Mouse (Mus musculus): ENCODE data around the gene Dner. TPM values are rescaled to one million over a fixed set of nuclear protein-coding genes. Genes with fewer than 3 reads are reported as not detected.

The Dner gene
- polyA plus RNA-seq, 1 experiment from 2014 or later = 3.4 TPM

DNA sequence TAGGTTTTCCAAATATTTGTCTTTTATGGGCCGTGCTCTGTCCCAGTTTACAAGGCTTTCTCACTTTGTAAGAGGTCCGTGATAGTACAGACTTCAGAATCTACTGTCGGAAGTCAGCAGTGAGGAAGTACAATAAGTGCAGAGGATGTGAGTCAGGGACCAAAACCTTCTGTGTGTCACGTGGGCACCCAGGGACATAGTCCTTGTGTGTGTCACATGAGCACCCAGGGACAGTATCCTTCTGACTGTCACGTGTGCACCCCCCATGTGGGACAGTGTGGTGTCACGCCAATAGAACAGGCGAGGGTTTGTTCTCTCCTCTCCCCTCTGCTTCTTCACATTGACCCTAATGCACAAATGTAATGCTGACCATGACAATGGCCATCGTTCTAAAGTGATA is 134.2 kb downstream of the Dner start:
- H3K4me1 ChIP-seq = no peaks in the 10 kb centered on the region
- H3K36me3 ChIP-seq = no peaks in the 10 kb centered on the region
- peaks cover 20% of the 10 kb centered on the region for H3K27me3 ChIP-seq
- no peaks in the 10 kb centered on the region for H3K9me3 ChIP-seq
- no peak overlapping the region for H3K9ac ChIP-seq
- no peak overlapping the region for H3K27ac ChIP-seq
- ATAC-seq (ENCODE audit: insufficient number of reproducible peaks, low FRiP score, low TSS enrichment, low read depth) = 0 out of 2 replicates have a peak, but pooled peaks have one; percentile 40
- H3K4me2 ChIP-seq = no peak overlapping the region
- WGBS = 67% methylated on average over 8 of the region's 8 CpGs
- H3K4me3 ChIP-seq = no peak overlapping the region

DNA sequence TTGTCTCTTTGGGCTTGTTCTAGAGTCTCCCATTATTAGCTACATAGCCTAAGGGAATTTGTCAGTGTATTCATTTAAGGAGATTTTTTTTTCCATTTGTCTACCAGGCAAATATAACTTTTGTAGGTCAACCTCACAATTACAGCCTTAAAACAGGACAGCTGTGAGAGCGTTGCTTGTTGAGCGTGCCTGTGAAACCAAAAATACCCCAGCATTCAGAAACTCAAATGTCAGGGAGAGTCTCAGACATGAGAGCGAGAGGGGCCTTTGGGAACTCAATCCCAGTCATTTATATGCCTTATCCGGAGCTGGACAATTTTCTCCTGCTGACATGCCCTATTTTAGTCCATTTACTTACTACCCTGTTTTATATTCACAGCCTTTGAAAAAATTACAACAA is 134.6 kb downstream of the Dner start:
- Histone ChIP-seq H3K36me3 (no peaks in the 10 kb centered on the region), H3K9ac (no peak overlapping the region), H3K27ac (no peak overlapping the region), H3K27me3 (peaks cover 20% of the 10 kb centered on the region), H3K4me2 (no peak overlapping the region), H3K9me3 (no peaks in the 10 kb centered on the region), H3K4me3 (no peak overlapping the region), H3K4me1 (no peaks in the 10 kb centered on the region)
- 69% methylated on average over 4 of the region's 4 CpGs for WGBS
- no peak for ATAC-seq (ENCODE audit: insufficient number of reproducible peaks, low FRiP score, low TSS enrichment, low read depth)

- WGBS = 78% methylated on average over 8 of the region's 8 CpGs
- H3K36me3 ChIP-seq = no peaks in the 10 kb centered on the region
- no peaks in the 10 kb centered on the region for H3K4me1 ChIP-seq
- no peak overlapping the region for H3K27ac ChIP-seq
- peaks cover 21% of the 10 kb centered on the region for H3K27me3 ChIP-seq
- H3K9ac ChIP-seq = no peak overlapping the region
- H3K4me3 ChIP-seq = no peak overlapping the region
- ATAC-seq (ENCODE audit: insufficient number of reproducible peaks, low FRiP score, low TSS enrichment, low read depth) = no peak
- H3K4me2 ChIP-seq = no peak overlapping the region
- H3K9me3 ChIP-seq = no peaks in the 10 kb centered on the region
These were observed 139.2 kb downstream of the Dner start for GRCm38 (mm10) chr1:84556546-84557511.

DNA sequence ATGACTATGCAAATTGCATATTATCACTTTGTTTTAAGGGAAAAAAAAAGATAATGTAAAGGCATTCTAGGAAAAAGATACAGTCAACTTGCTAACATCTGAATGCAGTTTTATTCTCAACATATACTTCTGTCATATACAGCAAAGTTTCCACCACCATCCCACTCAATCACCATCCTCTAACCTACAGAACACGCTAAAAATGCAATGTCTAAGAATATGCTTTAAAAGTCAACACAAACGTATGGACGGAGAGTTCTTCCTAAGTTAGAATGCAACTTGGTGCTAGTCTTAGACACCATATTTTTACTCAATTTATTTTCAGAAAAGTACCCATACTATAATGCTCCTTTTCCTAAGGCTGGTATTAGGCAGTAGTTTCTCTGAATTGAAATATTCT is 144.0 kb downstream of the Dner start:
- Histone ChIP-seq H3K4me3 (no peak overlapping the region), H3K27ac (no peak overlapping the region), H3K36me3 (no peaks in the 10 kb centered on the region), H3K4me1 (no peaks in the 10 kb centered on the region), H3K9me3 (no peaks in the 10 kb centered on the region), H3K4me2 (no peak overlapping the region), H3K9ac (no peak overlapping the region), H3K27me3 (peaks cover 6% of the 10 kb centered on the region; the same call in 1 of the 2 replicates)
- WGBS = 92% methylated on average over 3 of the region's 3 CpGs
- no peak for ATAC-seq (ENCODE audit: insufficient number of reproducible peaks, low FRiP score, low TSS enrichment, low read depth)

DNA sequence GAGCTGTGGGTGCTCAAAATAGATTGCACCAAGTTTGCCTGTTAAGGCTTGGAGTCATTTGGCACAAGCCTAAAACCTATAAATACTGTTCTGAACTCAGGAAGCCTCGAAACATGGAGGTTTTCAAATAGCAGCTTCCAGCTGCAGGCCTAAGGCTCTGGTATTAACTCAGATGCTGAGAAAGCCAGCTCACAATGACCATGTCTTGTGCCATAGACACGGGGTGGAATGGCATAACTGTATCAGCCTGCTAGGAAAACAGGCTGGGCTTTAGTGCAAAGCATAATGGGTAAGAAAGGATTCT is 146.0 kb downstream of the Dner start:
- no peaks in the 10 kb centered on the region for H3K9me3 ChIP-seq
- no peak overlapping the region for H3K9ac ChIP-seq
- no peak overlapping the region for H3K4me3 ChIP-seq
- H3K4me2 ChIP-seq = no peak overlapping the region
- peak overlapping the region; percentile 43 for H3K27ac ChIP-seq
- H3K4me1 ChIP-seq = no peaks in the 10 kb centered on the region
- WGBS = 12% methylated on average over 2 of the region's 2 CpGs
- no peaks in the 10 kb centered on the region for H3K36me3 ChIP-seq
- 0 out of 2 replicates have a peak, but pooled peaks cover 4% of the 10 kb centered on the region for H3K27me3 ChIP-seq
- peak; percentile 35 for ATAC-seq (ENCODE audit: insufficient number of reproducible peaks, low FRiP score, low TSS enrichment, low read depth)

GRCm38 (mm10) chr1:84549367-84550064 is 146.5 kb downstream of the Dner start:
- 4% methylated on average over 2 of the region's 2 CpGs for WGBS

GRCm38 (mm10) chr1:84536069-84536468 is 160.0 kb downstream of the Dner start:
- Histone ChIP-seq H3K9ac (no peak overlapping the region), H3K4me2 (no peak overlapping the region), H3K27ac (no peak overlapping the region), H3K4me3 (no peak overlapping the region), H3K4me1 (no peaks in the 10 kb centered on the region), H3K9me3 (no peaks in the 10 kb centered on the region), H3K36me3 (no peaks in the 10 kb centered on the region), H3K27me3 (peaks cover 9% of the 10 kb centered on the region; the same call in 1 of the 2 replicates)
- ATAC-seq (ENCODE audit: insufficient number of reproducible peaks, low FRiP score, low TSS enrichment, low read depth) = no peak
- 42% methylated on average over 4 of the region's 4 CpGs for WGBS

More at GRCm38 (mm10) chr1:84549367-84550064, 146.5 kb downstream of the Dner start:
- H3K9me3 ChIP-seq = no peaks in the 10 kb centered on the region
- H3K36me3 ChIP-seq = no peaks in the 10 kb centered on the region
- ATAC-seq (ENCODE audit: insufficient number of reproducible peaks, low FRiP score, low TSS enrichment, low read depth) = peak; percentile 79
- H3K4me2 ChIP-seq = no peak overlapping the region
- peak overlapping the region; percentile 43; the same call in 1 of the 2 replicates for H3K27ac ChIP-seq
- no peaks in the 10 kb centered on the region for H3K4me1 ChIP-seq
- H3K4me3 ChIP-seq = no peak overlapping the region
- H3K9ac ChIP-seq = no peak overlapping the region
- no peaks in the 10 kb centered on the region for H3K27me3 ChIP-seq

DNA sequence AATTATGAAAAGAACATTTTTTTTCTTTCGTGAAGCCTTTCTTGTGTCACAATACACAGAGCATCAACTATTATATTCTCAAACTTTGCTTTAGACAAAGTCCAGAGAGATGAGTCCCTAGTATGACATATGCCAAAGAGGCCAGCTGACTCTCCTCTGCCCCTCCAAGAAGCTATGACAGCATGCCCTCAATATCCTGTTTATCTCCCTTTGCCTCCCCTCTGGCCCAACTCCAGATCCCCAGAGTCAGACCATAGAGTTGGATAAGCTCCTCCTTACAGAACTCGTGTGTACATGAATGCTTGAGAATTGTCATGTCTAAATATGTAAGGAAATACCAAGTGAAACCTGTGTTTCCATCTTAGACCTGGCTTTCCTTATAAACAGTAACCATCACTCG is 170.5 kb downstream of the Dner start:
- Histone ChIP-seq H3K4me3 (no peak overlapping the region), H3K9me3 (no peaks in the 10 kb centered on the region), H3K9ac (no peak overlapping the region), H3K27me3 (no peaks in the 10 kb centered on the region; the same call in 1 of the 2 replicates), H3K4me1 (no peaks in the 10 kb centered on the region), H3K36me3 (no peaks in the 10 kb centered on the region), H3K4me2 (no peak overlapping the region), H3K27ac (no peak overlapping the region)
- 84% methylated on average over 3 of the region's 3 CpGs for WGBS
- ATAC-seq (ENCODE audit: insufficient number of reproducible peaks, low FRiP score, low TSS enrichment, low read depth) = no peak

DNA sequence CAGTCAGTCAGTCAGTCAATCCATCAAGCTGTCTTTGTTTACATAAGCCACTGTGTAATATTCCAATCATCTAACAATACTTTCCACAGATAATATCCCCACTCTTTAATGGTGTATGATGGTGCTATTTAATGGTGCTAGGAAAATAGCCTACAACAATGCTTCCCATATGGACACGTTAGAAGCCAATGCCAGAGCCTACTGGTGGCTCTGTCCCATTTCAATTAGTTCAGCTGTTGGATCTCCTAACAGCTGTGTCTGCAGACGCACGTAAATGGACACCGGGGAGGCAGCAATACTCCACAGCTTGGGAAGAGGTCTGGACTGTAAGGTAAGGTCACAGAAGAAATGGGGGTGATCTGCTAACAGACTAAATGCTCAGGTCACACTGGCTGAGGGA is 171.6 kb downstream of the Dner start:
- H3K9ac ChIP-seq = no peak overlapping the region

GRCm38 (mm10) chr1:84522963-84523280 is 173.1 kb downstream of the Dner start:
- Histone ChIP-seq H3K4me1 (no peaks in the 10 kb centered on the region), H3K9me3 (no peaks in the 10 kb centered on the region), H3K4me3 (no peak overlapping the region), H3K36me3 (no peaks in the 10 kb centered on the region), H3K4me2 (no peak overlapping the region), H3K27ac (no peak overlapping the region), H3K9ac (no peak overlapping the region), H3K27me3 (no peaks in the 10 kb centered on the region)
- no peak for ATAC-seq (ENCODE audit: insufficient number of reproducible peaks, low FRiP score, low TSS enrichment, low read depth)
- 53% methylated on average over 4 of the region's 4 CpGs for WGBS

More for the DNA sequence above, 171.6 kb downstream of the Dner start:
- no peak overlapping the region for H3K4me3 ChIP-seq
- no peaks in the 10 kb centered on the region for H3K27me3 ChIP-seq
- H3K4me1 ChIP-seq = no peaks in the 10 kb centered on the region
- no peak overlapping the region for H3K4me2 ChIP-seq
- no peak for ATAC-seq (ENCODE audit: insufficient number of reproducible peaks, low FRiP score, low TSS enrichment, low read depth)
- WGBS = 57% methylated on average over 4 of the region's 4 CpGs
- no peaks in the 10 kb centered on the region for H3K9me3 ChIP-seq
- H3K36me3 ChIP-seq = no peaks in the 10 kb centered on the region
- no peak overlapping the region for H3K27ac ChIP-seq

GRCm38 (mm10) chr1:84522256-84522962 is 173.6 kb downstream of the Dner start:
- no peaks in the 10 kb centered on the region for H3K27me3 ChIP-seq
- no peak overlapping the region for H3K27ac ChIP-seq
- 73% methylated on average over 4 of the region's 4 CpGs for WGBS

DNA sequence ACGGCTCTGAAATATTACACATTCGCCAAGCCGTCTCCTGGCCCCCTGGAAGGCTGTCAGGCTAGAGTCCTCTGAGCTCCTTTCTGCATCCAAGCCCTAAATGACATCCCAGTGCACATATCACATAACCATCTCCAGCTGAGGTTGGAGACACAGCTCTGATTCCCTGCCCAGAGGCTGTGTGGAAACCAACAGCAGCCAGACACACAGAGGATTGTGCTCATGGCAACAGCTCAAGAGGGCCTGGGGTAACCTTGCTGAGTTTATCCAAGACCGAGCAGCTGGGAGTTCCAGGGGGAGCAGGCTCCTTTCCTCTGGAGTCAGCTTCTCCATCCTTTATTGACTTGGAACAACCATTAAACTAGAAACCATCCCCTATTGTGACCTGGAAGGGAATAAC is 177.7 kb downstream of the Dner start:
- Histone ChIP-seq H3K9ac (no peak overlapping the region), H3K9me3 (no peaks in the 10 kb centered on the region), H3K27me3 (no peaks in the 10 kb centered on the region), H3K27ac (no peak overlapping the region), H3K36me3 (no peaks in the 10 kb centered on the region), H3K4me1 (no peaks in the 10 kb centered on the region), H3K4me2 (no peak overlapping the region), H3K4me3 (no peak overlapping the region)
- 51% methylated on average over 4 of the region's 4 CpGs for whole genome bisulfite sequencing
- 0 out of 2 replicates have a peak, but pooled peaks have one; percentile 58 for ATAC-seq (ENCODE audit: insufficient number of reproducible peaks, low FRiP score, low TSS enrichment, low read depth)

More at GRCm38 (mm10) chr1:84522256-84522962, 173.6 kb downstream of the Dner start:
- H3K4me2 ChIP-seq = no peak overlapping the region
- no peak overlapping the region for H3K9ac ChIP-seq
- no peaks in the 10 kb centered on the region for H3K9me3 ChIP-seq
- no peak for ATAC-seq (ENCODE audit: insufficient number of reproducible peaks, low FRiP score, low TSS enrichment, low read depth)
- no peak overlapping the region for H3K4me3 ChIP-seq
- no peaks in the 10 kb centered on the region for H3K4me1 ChIP-seq
- no peaks in the 10 kb centered on the region for H3K36me3 ChIP-seq
